Mouse (Mus musculus) bone marrow macrophage, adult 2 months (primary cell): ENCODE results near the gene Chd8.

Experiments used
- CTCF ChIP-seq: IDR thresholded peaks from 2 replicates; pipeline ENCODE4 v1.5.1; 2012; ENCODE audit warnings: low read depth, mild to moderate bottlenecking, low read length, moderate library complexity
- POLR2A ChIP-seq: IDR thresholded peaks from 2 replicates; pipeline ENCODE4 v1.6.1; 2012; ENCODE audit warnings: mild to moderate bottlenecking, low read depth, low read length, borderline replicate concordance

DNA sequence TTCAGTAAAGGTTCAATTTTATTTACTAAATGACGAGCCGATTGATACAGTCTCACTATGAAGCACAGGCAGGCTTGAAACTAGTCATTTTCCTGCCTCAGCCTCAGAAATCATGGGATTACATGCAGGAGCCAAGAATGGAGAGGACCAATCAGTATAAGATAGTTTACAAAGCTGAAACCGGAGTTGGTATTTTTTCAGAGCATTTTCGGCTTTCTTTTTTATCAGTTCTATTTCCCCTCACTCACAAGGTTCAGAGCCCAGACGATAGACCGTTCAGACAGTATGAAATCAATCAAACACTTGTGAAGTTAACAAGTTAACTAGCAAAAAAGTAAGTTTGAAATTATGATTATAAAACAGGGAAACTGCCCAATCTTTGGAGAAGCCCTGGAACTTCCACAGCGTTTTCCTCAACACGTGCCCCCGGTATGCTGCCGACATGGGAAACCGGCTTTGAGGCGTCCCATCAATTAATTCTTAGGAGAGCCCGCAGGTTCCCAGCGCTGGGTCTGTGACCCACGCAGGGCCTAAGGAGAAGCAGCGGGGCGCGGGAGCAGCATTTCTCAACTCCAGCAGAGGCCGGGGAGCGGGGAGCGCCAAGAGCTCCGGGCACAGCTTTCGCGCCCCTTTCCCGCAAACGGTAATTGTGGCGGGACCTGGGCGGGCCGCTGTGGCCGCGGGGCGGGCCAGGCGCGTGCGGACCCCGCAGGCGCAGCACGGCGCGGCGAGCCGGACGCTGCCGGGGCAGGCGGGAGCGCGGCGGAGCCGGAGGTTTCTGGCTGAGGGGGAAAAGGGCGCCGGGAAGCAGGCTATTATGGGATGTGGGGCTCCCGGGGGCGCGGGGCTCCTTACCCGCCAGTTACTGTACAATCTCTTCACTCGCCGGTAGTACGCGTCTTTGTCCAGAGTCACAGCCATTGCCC, 61.1 kb downstream of the Chd8 start:
- TF ChIP-seq CTCF (no peak), POLR2A (no peak)
